Mouse (Mus musculus) ES-E14 (cell line): ENCODE measurements at regions not wholly inside any gene's neighbourhood (a gene's known extent, or its start where the extent isn't known, plus 50 kb on each side); places are given as distances from the start of the nearest gene placed in this dataset.

Source experiments
- CHD2 ChIP-seq: IDR thresholded peaks from 2 replicates; pipeline ENCODE4 v1.6.1; 2014; ENCODE audit warnings: mild to moderate bottlenecking, low read depth, low read length, inconsistent platforms
- HCFC1 ChIP-seq: IDR thresholded peaks from 2 replicates; pipeline ENCODE4 v1.6.1; 2012; ENCODE audit warnings: low read length, inconsistent platforms, borderline replicate concordance; ENCODE audit not compliant: insufficient read depth
- MAFK ChIP-seq: IDR thresholded peaks from 2 replicates; pipeline ENCODE4 v1.6.1; 2014; ENCODE audit warnings: mild to moderate bottlenecking, low read depth, low read length, inconsistent platforms; ENCODE audit not compliant: insufficient read depth
- ZC3H11A ChIP-seq: IDR thresholded peaks from 2 replicates; pipeline ENCODE4 v1.6.1; 2012; ENCODE audit warnings: low read depth, mild to moderate bottlenecking, inconsistent platforms, low read length, borderline replicate concordance
- ZNF384 ChIP-seq: IDR thresholded peaks from 2 replicates; pipeline ENCODE4 v1.6.1; 2012; ENCODE audit warnings: low read depth, low read length, inconsistent platforms

- TF ChIP-seq MAFK (no peak), HCFC1 (no peak), ZNF384 (no peak), ZC3H11A (no peak), CHD2 (no peak)
Measured at GRCm38 (mm10) chr1:121092870-121093269, 239.5 kb downstream of the Insig2 start.
